Mouse (Mus musculus) naive thymus-derived CD4-positive, alpha-beta T cell, adult 5 months (primary cell): Measurements from ENCODE around the gene Reep6. TPM values are rescaled to one million over a fixed set of nuclear protein-coding genes. Genes with fewer than 3 reads are reported as not detected.

Experiments used
- polyA plus RNA-seq: library from polyadenylated mRNA; unstranded; fragments of 100-300 nt; shearing (Covaris generic); gene quantifications from one replicate; pipeline ENCODE4 v1.2.1, GENCODE M21; 2017

Reep6 gene
- not detected for polyA plus RNA-seq

GRCm38 (mm10) chr10:80329273-80330081, at the start of gene Reep6, which contains the start of gene Pcsk4:
Gene Reep6, plus strand, starts transcription at chr10:80329953.
Gene Pcsk4, minus strand, starts transcription at chr10:80329498.

GRCm38 (mm10) chr10:80292251-80293146, 37.3 kb upstream of the Reep6 start, which contains the start of gene Rps15:
Gene Rps15, plus strand, starts transcription at chr10:80292453.

GRCm38 (mm10) chr10:80295618-80296425, 33.9 kb upstream of the Reep6 start, which contains the start of gene Apc2:
Gene Apc2, plus strand, starts transcription at chr10:80295977.

DNA sequence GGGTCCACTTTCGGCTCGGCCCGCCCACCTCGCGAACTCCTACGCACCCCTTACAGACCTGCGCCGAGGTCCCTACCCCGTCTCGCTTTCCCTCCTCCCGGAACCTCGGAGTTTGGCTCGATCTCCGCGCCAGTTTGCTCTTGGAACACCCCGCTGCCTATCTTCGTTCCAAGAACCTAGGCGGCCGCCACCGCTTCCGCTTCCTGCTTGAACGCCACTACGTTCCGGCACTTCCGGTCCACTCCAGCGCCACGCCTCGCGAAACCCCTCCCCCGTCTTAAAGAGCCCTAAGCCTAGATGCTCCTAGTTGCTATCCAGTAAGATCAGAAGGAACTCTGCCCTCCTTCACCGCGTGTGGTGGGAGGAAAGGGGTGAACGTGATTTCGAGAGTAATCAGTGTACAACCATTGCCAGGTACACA, 9.4 kb upstream of the Reep6 start, which contains the start of gene 2310011J03Rik:
Gene 2310011J03Rik (minus strand): TSS at position 198 of the 421 bp plus-strand sequence.

GRCm38 (mm10) chr10:80348244-80348781, 18.6 kb downstream of the Reep6 start, which contains the start of gene Adamtsl5:
Gene Adamtsl5, minus strand, starts transcription at chr10:80348412.

DNA sequence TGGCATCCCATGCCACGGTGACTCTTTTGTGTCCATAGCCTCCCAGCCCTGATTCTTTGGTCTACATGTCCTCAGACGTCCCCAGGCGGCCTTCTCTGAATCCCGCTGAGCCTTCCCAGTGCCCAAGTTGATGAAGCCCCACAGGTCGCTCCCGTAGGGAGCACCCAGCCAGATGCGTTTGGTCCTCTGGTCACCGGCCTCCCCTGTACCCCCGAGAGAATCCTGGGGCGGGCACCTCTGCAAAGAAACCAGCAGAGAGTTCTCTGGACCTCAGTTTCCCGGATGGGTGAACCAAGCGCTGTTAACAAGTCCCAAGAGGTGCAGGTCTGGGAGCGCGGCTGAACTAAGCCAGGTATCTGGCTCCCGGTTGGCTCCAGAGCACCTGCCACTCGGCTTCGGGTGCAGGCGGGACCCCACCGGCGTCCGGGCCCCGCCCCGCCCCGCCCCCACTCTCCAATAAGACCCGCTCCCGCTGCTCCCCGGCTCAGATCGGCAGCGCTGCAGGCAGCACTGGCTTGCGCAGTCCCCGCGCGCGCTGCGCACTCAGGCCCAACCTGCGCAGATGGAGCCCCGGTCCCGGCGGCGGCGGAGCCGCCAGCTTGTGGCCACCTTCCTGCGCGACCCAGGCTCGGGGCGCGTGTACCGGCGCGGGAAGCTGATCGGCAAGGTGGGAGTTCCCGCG, 26.4 kb downstream of the Reep6 start, which contains the start of gene Plk5:
Gene Plk5 (plus strand): TSS at position 459 of the 682 bp plus-strand sequence.

Other genes starting within 250 kb of the Reep6 start
- gene Sbno2, start 224.4 kb upstream of the Reep6 start, polyA plus RNA-seq: 74.3 TPM
- 60.7 TPM for gene Stk11, start 214.2 kb upstream of the Reep6 start, polyA plus RNA-seq
- gene Atp5d, start 191.3 kb upstream of the Reep6 start, polyA plus RNA-seq: 311 TPM
- 7.2 TPM for gene Cbarp, start 189.1 kb upstream of the Reep6 start, polyA plus RNA-seq
- 2.8 TPM for gene Midn, start 181.7 kb upstream of the Reep6 start, polyA plus RNA-seq
- 325 TPM for gene Cirbp, start 164.0 kb upstream of the Reep6 start, polyA plus RNA-seq
- 19.5 TPM for gene 1600002K03Rik, start 157.0 kb upstream of the Reep6 start, polyA plus RNA-seq
- 0.32 TPM for gene Efna2, start 150.5 kb upstream of the Reep6 start, polyA plus RNA-seq
- 106 TPM for gene Mum1, start 103.5 kb upstream of the Reep6 start, polyA plus RNA-seq
- 171 TPM for gene Ndufs7, start 80.8 kb upstream of the Reep6 start, polyA plus RNA-seq
- gene Gamt, start 68.9 kb upstream of the Reep6 start, polyA plus RNA-seq: not detected
- gene Dazap1, start 68.5 kb upstream of the Reep6 start, polyA plus RNA-seq: 91.1 TPM
- gene Rps15, start 37.5 kb upstream of the Reep6 start, polyA plus RNA-seq: 1,047 TPM
- gene Apc2, start 34.0 kb upstream of the Reep6 start, polyA plus RNA-seq: 0.06 TPM
- gene 2310011J03Rik, start 9.4 kb upstream of the Reep6 start, polyA plus RNA-seq: 30.5 TPM
- 8.1 TPM for gene Pcsk4, start 455 bp upstream of the Reep6 start, polyA plus RNA-seq
- gene Adamtsl5, start 18.5 kb downstream of the Reep6 start, polyA plus RNA-seq: not detected
- gene Plk5, start 26.5 kb downstream of the Reep6 start, polyA plus RNA-seq: not detected
- 10.9 TPM for gene Mex3d, start 57.7 kb downstream of the Reep6 start, polyA plus RNA-seq
- 124 TPM for gene Mbd3, start 69.6 kb downstream of the Reep6 start, polyA plus RNA-seq
- 65.7 TPM for gene Uqcr11, start 76.9 kb downstream of the Reep6 start, polyA plus RNA-seq
- gene Tcf3, start 103.7 kb downstream of the Reep6 start, polyA plus RNA-seq: 94.0 TPM
- gene Onecut3, start 164.9 kb downstream of the Reep6 start, polyA plus RNA-seq: not detected
- not detected for gene Atp8b3, start 209.2 kb downstream of the Reep6 start, polyA plus RNA-seq
- 83.0 TPM for gene Rexo1, start 231.6 kb downstream of the Reep6 start, polyA plus RNA-seq
- gene Klf16, start 247.4 kb downstream of the Reep6 start, polyA plus RNA-seq: 17.2 TPM